Mouse (Mus musculus) heart, postnatal 10 days (tissue): Measurements from ENCODE around the gene Ippk. TPM values are rescaled to one million over a fixed set of nuclear protein-coding genes. Genes with fewer than 3 reads are reported as not detected.

ENCODE experiments used
- DNase-seq, 2 experiments: peaks; one replicate each; pipeline ENCODE4 v3.0.0; 2021
- intact Hi-C: fragments of 180-260 bp; cut with DNase I; formaldehyde crosslinking; loops from one replicate; pipeline ENCODE4 v1.15.1; 2025
- total RNA-seq, 2 experiments: library from RNA; stranded (reverse); gene quantifications; 2 replicates each; pipeline ENCODE4 v1.2.3; 2021

Gene Ippk
- total RNA-seq, 2 experiments from 2014 or later, result 8.3 to 9.1 TPM

GRCm38 (mm10) chr13:49477887-49478286 is 56.8 kb downstream of the Ippk start:
- intact Hi-C loops, result no loop called here
- DNase-seq, result no peak

DNA sequence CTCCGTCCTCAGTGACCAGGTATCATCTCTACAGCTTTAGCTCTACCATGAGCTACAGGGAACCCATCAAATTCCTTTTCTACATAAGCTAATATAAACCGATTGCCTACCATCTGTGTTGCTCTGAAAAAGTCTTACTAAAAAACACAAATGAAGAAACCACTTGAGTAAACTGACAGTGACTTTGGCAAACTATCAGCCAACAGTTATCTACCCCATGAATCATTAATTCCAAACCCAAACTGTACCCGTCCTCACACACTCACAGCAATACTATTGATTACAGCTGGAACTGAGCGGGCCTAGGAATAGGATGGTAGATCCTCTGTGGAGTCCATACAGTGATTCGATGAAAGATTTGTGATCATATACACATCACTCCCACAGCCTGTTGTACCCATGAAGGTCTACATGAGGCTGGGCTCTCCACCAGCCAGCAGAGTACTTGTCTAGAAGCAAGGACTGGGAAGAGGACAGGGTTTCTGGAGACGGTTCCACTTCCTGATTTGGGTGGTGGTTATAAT is 57.9 kb downstream of the Ippk start:
- DNase-seq, result no peak
- intact Hi-C loops, result no loop called here

DNA sequence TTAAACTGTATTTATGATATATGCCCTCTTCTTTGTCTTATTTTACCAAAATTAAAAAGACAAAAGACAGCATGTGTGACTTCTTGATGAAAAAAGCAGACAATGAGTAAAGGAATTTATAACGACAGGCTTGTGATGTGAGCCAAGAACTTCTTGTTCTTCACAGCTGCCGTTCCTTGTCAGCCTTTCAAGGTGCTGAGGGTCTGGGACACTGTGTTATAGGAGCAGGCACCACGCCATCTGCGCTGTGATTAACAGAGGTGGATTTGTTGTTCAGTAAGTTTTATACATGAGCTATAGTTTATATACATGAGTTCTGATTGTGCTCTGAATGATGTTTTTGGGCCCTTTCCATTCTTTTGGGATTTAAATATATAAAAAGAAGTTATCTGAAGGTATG is 58.4 kb downstream of the Ippk start:
- intact Hi-C loops, result no loop called here
- peak in 1 of 2 experiments; percentile 51 for DNase-seq

- intact Hi-C loops, result no loop called here
- peak; percentile 91 for DNase-seq
Measured at GRCm38 (mm10) chr13:49480057-49480456, 59.0 kb downstream of the Ippk start.

DNA sequence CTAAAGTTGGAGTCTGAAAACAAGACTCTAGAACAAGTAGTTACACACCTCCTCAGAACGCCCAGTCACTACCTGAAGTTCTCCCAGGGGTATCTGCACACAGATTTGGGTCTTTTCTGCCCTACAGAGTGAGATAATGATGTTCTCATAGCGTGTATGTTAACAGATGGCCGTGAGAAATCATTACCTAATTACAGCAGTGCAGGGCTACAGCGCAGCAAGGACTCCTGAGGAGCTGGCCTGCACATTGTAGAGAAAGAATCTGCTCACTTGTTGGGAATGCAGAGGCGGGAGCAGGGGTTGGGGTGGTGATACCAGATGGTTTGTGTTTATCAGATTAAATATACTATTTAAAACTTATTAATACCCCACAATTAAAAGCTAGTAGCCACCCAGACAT is 59.5 kb downstream of the Ippk start:
- intact Hi-C loops, result no loop called here
- peak; percentile 53 to 55 for DNase-seq

GRCm38 (mm10) chr13:49485388-49485787 is 64.3 kb downstream of the Ippk start:
- intact Hi-C loops, result no loop called here
- no peak for DNase-seq

DNA sequence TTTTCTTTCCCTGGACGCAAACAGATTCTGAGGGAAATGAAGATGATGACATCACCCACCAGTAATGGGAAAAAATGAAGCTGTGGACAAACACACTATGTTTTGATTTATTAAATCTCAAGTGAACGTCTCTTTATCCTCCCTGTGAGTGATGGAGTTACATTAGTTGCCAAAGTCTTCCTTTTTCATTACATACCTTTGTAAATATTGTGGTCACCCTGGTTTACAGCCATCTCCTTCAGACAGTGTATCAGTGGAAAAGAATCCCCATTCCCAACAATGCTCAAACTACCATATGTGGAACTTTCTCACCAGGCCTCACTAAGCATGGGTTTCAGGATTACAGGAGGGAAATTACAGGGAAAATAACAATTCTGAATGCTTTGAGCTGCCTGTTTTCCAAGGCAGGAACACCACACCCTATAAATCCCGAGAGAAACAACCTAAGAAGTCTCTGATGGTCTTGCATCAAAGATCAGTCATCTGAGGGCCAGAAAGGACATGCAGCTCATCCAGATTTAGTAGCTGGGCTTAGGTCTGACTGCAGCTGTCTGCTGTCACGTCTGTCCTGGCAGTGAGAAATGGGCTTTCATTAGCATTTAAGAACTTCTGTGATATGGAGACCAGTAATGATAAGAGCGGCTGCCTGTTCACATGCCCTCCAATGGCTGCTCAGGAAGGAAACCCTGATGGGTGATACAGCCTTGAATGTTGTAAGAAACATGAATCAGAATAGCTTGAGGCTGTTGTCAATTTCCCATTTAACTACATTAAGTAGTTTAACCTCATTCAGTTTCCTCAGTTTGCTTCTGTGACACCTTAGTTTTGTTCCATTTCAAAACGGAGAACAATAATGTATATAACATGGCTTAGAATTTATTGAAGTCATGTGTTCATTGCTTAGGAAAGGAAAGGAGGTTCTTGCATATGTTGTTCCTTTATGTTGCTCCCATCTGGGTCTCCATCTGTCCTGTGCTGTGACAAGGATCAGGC is 71.6 kb downstream of the Ippk start, which contains the start of gene Tes3-ps:
Gene Tes3-ps (plus strand): TSS at position 943 of the 993 bp plus-strand sequence.
- intact Hi-C loops, result loop anchor here (5.0 kb wide), 1 partner anchor 55 kb away; no protein-coding TSS in a partner anchor
- peak; percentile 34 to 43 for DNase-seq

DNA sequence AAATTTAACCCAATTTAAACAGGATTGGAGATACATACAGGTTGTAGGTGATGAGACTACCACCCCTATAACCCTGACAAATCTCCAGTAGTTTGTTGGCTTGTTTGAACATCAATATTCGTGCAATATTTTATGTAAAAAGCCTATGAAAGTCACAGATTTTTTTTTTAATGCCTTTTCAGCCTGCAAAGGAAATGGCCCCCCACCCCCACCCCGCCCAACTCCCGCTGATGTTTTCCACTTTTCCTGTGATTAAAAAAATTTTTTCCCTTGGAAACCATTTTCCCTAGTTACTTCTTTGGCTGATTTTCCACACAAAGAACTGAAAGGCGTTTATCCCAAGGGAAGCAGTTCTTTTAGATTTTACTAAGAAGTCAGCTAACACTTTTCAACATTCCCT is 83.5 kb downstream of the Ippk start, which contains the start of gene Ecm2:
Gene Ecm2 (plus strand): TSS at position 301 of the 400 bp plus-strand sequence.
- peak in 1 of 2 experiments; percentile 22 for DNase-seq

DNA sequence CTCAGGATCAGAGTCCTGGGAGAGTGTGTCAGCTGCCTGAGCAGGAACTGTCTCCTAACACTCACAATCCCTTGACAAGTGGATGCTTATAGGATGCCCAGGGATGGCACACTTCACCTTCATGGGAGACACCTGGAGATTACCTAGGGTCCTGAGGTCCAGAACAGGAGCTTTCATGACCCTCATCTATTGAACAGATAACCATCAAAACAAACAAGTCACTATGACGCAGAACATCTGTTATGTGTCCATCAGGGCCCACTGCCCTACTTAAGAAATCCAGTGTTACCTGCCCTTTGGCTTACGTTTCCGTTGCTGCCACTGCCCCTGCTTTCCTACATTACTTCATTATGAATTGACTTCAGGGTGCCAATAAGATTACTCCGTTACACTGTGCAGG is 84.7 kb downstream of the Ippk start:
- intact Hi-C loops, result no loop called here
- peak; percentile 21 to 22 for DNase-seq

More for the DNA sequence above, 83.5 kb downstream of the Ippk start, which contains the start of gene Ecm2:
- intact Hi-C loops, result no loop called here

DNA sequence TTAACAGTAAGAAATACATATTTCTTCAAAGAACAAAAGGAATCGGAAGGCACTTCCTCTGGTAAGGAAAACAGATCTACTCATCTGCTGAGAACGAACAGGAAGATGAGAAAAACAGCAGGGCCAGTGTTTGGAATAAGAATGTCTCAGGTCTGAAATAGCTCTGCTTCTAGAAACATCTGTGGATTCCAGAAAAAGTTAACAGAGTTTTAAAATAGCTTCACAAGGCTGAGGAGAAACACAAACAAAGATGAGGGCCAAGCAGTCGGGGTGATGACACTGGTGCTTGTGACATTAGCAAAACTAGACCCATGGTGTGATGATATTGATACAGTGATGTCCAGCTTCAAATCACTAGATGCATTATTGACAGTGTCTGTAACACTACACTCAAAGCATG is 86.1 kb downstream of the Ippk start:
- intact Hi-C loops, result no loop called here
- DNase-seq, result peak; percentile 28 to 34

Other genes with a start within 250 kb of the Ippk start
- gene Ninj1, start 233.8 kb upstream of the Ippk start, total RNA-seq, result 10 to 100 TPM; 45.2 to 88.0 TPM
- gene Card19, start 205.2 kb upstream of the Ippk start, total RNA-seq, result 100 to 1,000 TPM; 112 to 117 TPM
- gene Susd3, start 172.5 kb upstream of the Ippk start, total RNA-seq, result 1 to 10 TPM in 1 of 2 experiments, under 1 TPM in 1; 0.62 to 1.1 TPM
- gene Fgd3, start 100.9 kb upstream of the Ippk start, total RNA-seq, result under 1 TPM; 0.50 to 0.57 TPM
- 10 to 100 TPM; 74.6 to 83.6 TPM for gene Bicd2, start 79.7 kb upstream of the Ippk start, total RNA-seq
- 1 to 10 TPM; 1.6 TPM for gene Tes3-ps, start 72.1 kb downstream of the Ippk start, total RNA-seq
- gene Ecm2, start 83.6 kb downstream of the Ippk start, total RNA-seq, result 10 to 100 TPM; 20.1 to 20.6 TPM
- gene Aspn, start 123.2 kb downstream of the Ippk start, total RNA-seq, result 100 to 1,000 TPM in 1 of 2 experiments, 10 to 100 TPM in 1; 89.0 to 113 TPM
- gene Omd, start 161.2 kb downstream of the Ippk start, total RNA-seq, result 1 to 10 TPM; 1.1 to 1.4 TPM
- gene Ogn, start 186.8 kb downstream of the Ippk start, total RNA-seq, result 10 to 100 TPM; 75.4 to 78.8 TPM
- gene Cenpp, start 231.5 kb downstream of the Ippk start, total RNA-seq, result 1 to 10 TPM; 5.9 to 6.9 TPM
- gene Nol8, start 231.8 kb downstream of the Ippk start, total RNA-seq, result 10 to 100 TPM; 13.2 to 17.7 TPM